Mouse (Mus musculus) gastrocnemius, adult 8-10 months (tissue): ENCODE data around the gene Cpt1a. TPM values are rescaled to one million over a fixed set of nuclear protein-coding genes. Genes with fewer than 3 reads are reported as not detected.

Source experiments
- DNase-seq, 2 experiments: peaks; one replicate each; pipeline ENCODE4 v3.0.0; 2022; ENCODE audit warnings: low spot score in 2 of 2
- total RNA-seq, 4 experiments: library from RNA; stranded (reverse); gene quantifications; 2 replicates each; pipeline ENCODE4 v1.2.4; 2022

The Cpt1a gene
- total RNA-seq, 4 experiments from 2014 or later, result 6.4 to 9.3 (median 7.5) TPM

- DNase-seq, result no peak
These were observed 43.0 kb downstream of the Cpt1a start for GRCm38 (mm10) chr19:3365089-3365488.

- DNase-seq, result no peak
These were observed 46.1 kb downstream of the Cpt1a start for GRCm38 (mm10) chr19:3368276-3368675.

GRCm38 (mm10) chr19:3373380-3373779, 51.2 kb downstream of the Cpt1a start:
- no peak for DNase-seq

- no peak for DNase-seq
These were observed 51.9 kb downstream of the Cpt1a start for GRCm38 (mm10) chr19:3374028-3374427.

- no peak for DNase-seq
These were observed 53.9 kb downstream of the Cpt1a start for GRCm38 (mm10) chr19:3375945-3376495.

GRCm38 (mm10) chr19:3376966-3377715, 55.0 kb downstream of the Cpt1a start:
- no peak for DNase-seq

- DNase-seq, result no peak
These were observed 56.5 kb downstream of the Cpt1a start for GRCm38 (mm10) chr19:3378614-3379013.

GRCm38 (mm10) chr19:3388061-3388460, 65.9 kb downstream of the Cpt1a start:
- no peak for DNase-seq

GRCm38 (mm10) chr19:3388629-3389057, 66.5 kb downstream of the Cpt1a start, which contains the start of gene Tesmin:
Tesmin (plus strand) TSS chr19:3388857.
- DNase-seq, result peak; percentile 81 to 83

- DNase-seq, result peak; percentile 75 to 80
These were observed 67.0 kb downstream of the Cpt1a start for GRCm38 (mm10) chr19:3389089-3389488.

GRCm38 (mm10) chr19:3392384-3392783, 70.2 kb downstream of the Cpt1a start:
- DNase-seq, result no peak

- DNase-seq, result no peak
These were observed 72.1 kb downstream of the Cpt1a start for GRCm38 (mm10) chr19:3394216-3394615.

- DNase-seq, result no peak
These were observed 77.9 kb downstream of the Cpt1a start for GRCm38 (mm10) chr19:3400057-3400456.

- DNase-seq, result no peak
These were observed 79.4 kb downstream of the Cpt1a start for GRCm38 (mm10) chr19:3401504-3401903.

GRCm38 (mm10) chr19:3401943-3402342, 79.8 kb downstream of the Cpt1a start:
- no peak for DNase-seq

GRCm38 (mm10) chr19:3402390-3402789, 80.3 kb downstream of the Cpt1a start:
- no peak for DNase-seq

GRCm38 (mm10) chr19:3404030-3404429, 81.9 kb downstream of the Cpt1a start:
- no peak for DNase-seq

GRCm38 (mm10) chr19:3405531-3406281, 83.6 kb downstream of the Cpt1a start:
- no peak for DNase-seq

- DNase-seq, result no peak
These were observed 92.2 kb downstream of the Cpt1a start, which contains the start of gene Gal for GRCm38 (mm10) chr19:3414268-3414733. Gal (minus strand) TSS chr19:3414544.

GRCm38 (mm10) chr19:3419251-3419650, 97.1 kb downstream of the Cpt1a start:
- DNase-seq, result no peak

- DNase-seq, result no peak
These were observed 100.4 kb downstream of the Cpt1a start for GRCm38 (mm10) chr19:3422488-3422887.

- no peak for DNase-seq
These were observed 100.8 kb downstream of the Cpt1a start for GRCm38 (mm10) chr19:3422981-3423380.
